ENCODE assay signal across 8 mouse cellular contexts in genomic region chr3:30968531-30969092, GRCm38 (mm10). TPM values are rescaled to one million over a fixed set of nuclear protein-coding genes. Genes with fewer than 3 reads are reported as not detected.
DNase-seq lines count a peak whose midpoint lies in the region; ATAC-seq and TF ChIP-seq lines count a peak whose summit lies in the region.

No protein-coding gene starts in this region.

- peak overlapping the region; percentile 85 for H3K9ac ChIP-seq in intestine, postnatal 0 days (ENCODE audit: low read depth, low read length)
- peak overlapping the region; percentile 95 for H3K9ac ChIP-seq in limb, embryonic 13.5 days
- H3K9ac ChIP-seq in midbrain, embryonic 13.5 days (replicated peaks): peak overlapping the region; percentile 96

- peak overlapping the region; percentile 79 for H3K4me2 ChIP-seq in intestine, postnatal 0 days (replicated peaks; ENCODE audit: low read depth)
- H3K4me2 ChIP-seq in limb, embryonic 13.5 days (replicated peaks): peak overlapping the region; percentile 65
- H3K4me2 ChIP-seq in midbrain, embryonic 13.5 days (replicated peaks): peak overlapping the region; percentile 68

- no peak for TF ChIP-seq CTCF in intestine, postnatal 0 days (IDR thresholded peaks at IDR 0.05; ENCODE audit: low read depth)

- peaks cover 14% of the 10 kb centered on the region for H3K36me3 ChIP-seq in intestine, postnatal 0 days (ENCODE audit: control insufficient read depth, insufficient read depth)
- H3K36me3 ChIP-seq in limb, embryonic 13.5 days: peaks cover 28% of the 10 kb centered on the region
- peaks cover 19% of the 10 kb centered on the region for H3K36me3 ChIP-seq in midbrain, embryonic 13.5 days

- DNase-seq in 416B (ENCODE audit: low read depth): peak; percentile 61
- DNase-seq in adrenal gland, adult 8-10 months: peak; percentile 24
- DNase-seq in embryo, embryonic 9.5 days (ENCODE audit: extremely low spot score): peak; percentile 63
- DNase-seq in heart, adult 11 months: peak; percentile 94
- DNase-seq in spleen, postnatal 10 days (ENCODE audit: low spot score in 2 of 2): peak; percentile 62 to 65

- peak overlapping the region; percentile 94 for H3K27ac ChIP-seq in intestine, postnatal 0 days (ENCODE audit: low read depth, low read length)
- peak overlapping the region; percentile 89 for H3K27ac ChIP-seq in limb, embryonic 13.5 days
- peak overlapping the region; percentile 86 for H3K27ac ChIP-seq in midbrain, embryonic 13.5 days

- peak overlapping the region; percentile 100 for H3K4me3 ChIP-seq in intestine, postnatal 0 days (ENCODE audit: low read depth, low read length)
- H3K4me3 ChIP-seq in limb, embryonic 13.5 days: peak overlapping the region; percentile 99
- peak overlapping the region; percentile 89 for H3K4me3 ChIP-seq in midbrain, embryonic 13.5 days (replicated peaks)

- H3K9me3 ChIP-seq in intestine, postnatal 0 days (ENCODE audit: control insufficient read depth): no peaks in the 10 kb centered on the region
- H3K9me3 ChIP-seq in limb, embryonic 13.5 days: no peaks in the 10 kb centered on the region
- no peaks in the 10 kb centered on the region for H3K9me3 ChIP-seq in midbrain, embryonic 13.5 days

- ATAC-seq in intestine, postnatal 0 days: peak; percentile 73
- ATAC-seq in limb, embryonic 13.5 days (ENCODE audit: low FRiP score, low read depth): peak; percentile 52
- peak; percentile 80 for ATAC-seq in midbrain, embryonic 13.5 days

- H3K27me3 ChIP-seq in intestine, postnatal 0 days (replicated peaks; ENCODE audit: control insufficient read depth, insufficient read depth, low read length): no peaks in the 10 kb centered on the region
- no peaks in the 10 kb centered on the region for H3K27me3 ChIP-seq in limb, embryonic 13.5 days
- H3K27me3 ChIP-seq in midbrain, embryonic 13.5 days: no peaks in the 10 kb centered on the region

- under 1% methylated on average over 46 of the region's 54 CpGs for WGBS in intestine, postnatal 0 days
- under 1% methylated on average over 42 of the region's 54 CpGs for WGBS in limb, embryonic 13.5 days
- under 1% methylated on average over 50 of the region's 54 CpGs for WGBS in midbrain, embryonic 13.5 days

- no peaks in the 10 kb centered on the region; the same call in 1 of the 2 replicates for H3K4me1 ChIP-seq in intestine, postnatal 0 days (replicated peaks; ENCODE audit: control insufficient read depth, insufficient read depth, low read length)
- peaks cover 14% of the 10 kb centered on the region for H3K4me1 ChIP-seq in limb, embryonic 13.5 days
- peaks cover 13% of the 10 kb centered on the region for H3K4me1 ChIP-seq in midbrain, embryonic 13.5 days (replicated peaks)

RNA-seq across cellular contexts. Expression of gene Phc3, which starts 0.6 kb away (rescaled TPM):
- total RNA-seq in adrenal gland, adult 8-10 months (2022): 10 to 100 TPM; 33.5 to 60.0 (median 42.9) TPM
- 3.5 and 3.8 TPM in 2 replicates for polyA plus RNA-seq in intestine, postnatal 0 days (2015; fragmentation: Nextera tagmentation; extraction: Ambion mirVana)
- 7.8 and 7.9 TPM in 2 replicates for polyA plus RNA-seq in limb, embryonic 13.5 days (2015; fragmentation: Nextera tagmentation; extraction: Ambion mirVana)
- polyA plus RNA-seq in midbrain, embryonic 13.5 days (2015; fragmentation: Nextera tagmentation; extraction: Ambion mirVana): 7.0 and 7.6 TPM in 2 replicates

RNA-seq across cellular contexts. Expression of gene Prkci, which starts 26.9 kb away (rescaled TPM):
- 10 to 100 TPM; 46.4 to 50.6 (median 50.1) TPM for total RNA-seq in adrenal gland, adult 8-10 months (2022)
- 14.0 and 14.5 TPM in 2 replicates for polyA plus RNA-seq in intestine, postnatal 0 days (2015; fragmentation: Nextera tagmentation; extraction: Ambion mirVana)
- 34.0 and 35.5 TPM in 2 replicates for polyA plus RNA-seq in limb, embryonic 13.5 days (2015; fragmentation: Nextera tagmentation; extraction: Ambion mirVana)
- 21.8 and 23.6 TPM in 2 replicates for polyA plus RNA-seq in midbrain, embryonic 13.5 days (2015; fragmentation: Nextera tagmentation; extraction: Ambion mirVana)

Comparison
In these comparisons a context has a peak if more than half of its experiments do, and no peak if none do; other contexts are left out.
1. Peak in every context shown above with its lines: DNase-seq, ATAC-seq, H3K4me3 ChIP-seq and H3K27ac ChIP-seq.
2. DNase-seq: peak in every context shown above with its lines; median percentile 94 in heart, adult 11 months; 64 in spleen, postnatal 10 days; 63 in embryo, embryonic 9.5 days; 61 in 416B; 24 in adrenal gland, adult 8-10 months.